Mouse (Mus musculus) spleen, adult 2 months (tissue): ENCODE results near the gene Fgfr2.

Source experiments
- CTCF ChIP-seq: fragments of 200-500 bp; IDR thresholded peaks from 2 replicates; pipeline ENCODE4 v1.5.1; 2011; ENCODE audit warnings: mild to moderate bottlenecking, inconsistent platforms; ENCODE audit not compliant: insufficient read depth, insufficient read length, insufficient replicate concordance; ENCODE audit errors: extremely low read depth
- POLR2A ChIP-seq: fragments of 200-500 bp; IDR thresholded peaks from 2 replicates; pipeline ENCODE4 v1.6.1; 2011; ENCODE audit warnings: low read depth, low read length, inconsistent platforms

- TF ChIP-seq CTCF (no peak), POLR2A (no peak)
Measured at GRCm38 (mm10) chr7:132447558-132447957, 675.6 kb downstream of the Fgfr2 start.
